Mouse (Mus musculus) MEL (cell line): ENCODE measurements around the gene Pdzd2.

Source experiments
- GATA1 ChIP-seq: IDR thresholded peaks from 2 replicates; pipeline ENCODE4 v1.6.1; 2011; ENCODE audit warnings: low read depth, low read length, improper control_type of control experiment
- POLR2A ChIP-seq, 2 experiments: IDR thresholded peaks; 2 replicates each; pipeline ENCODE4 v1.6.1; 2011 to 2012; ENCODE audit warnings: low read length in 2 of 2, mild to moderate bottlenecking in 2 of 2, control low read depth in 1 of 2, improper control_type of control experiment in 1 of 2, low read depth in 1 of 2, moderate library complexity in 1 of 2; ENCODE audit not compliant: control insufficient read depth in 1 of 2, insufficient read depth in 1 of 2, poor library complexity in 1 of 2
- ZMIZ1 ChIP-seq: IDR thresholded peaks from 2 replicates; pipeline ENCODE4 v1.6.1; 2012; ENCODE audit warnings: low read depth, mild to moderate bottlenecking, inconsistent platforms, low read length, improper control_type of control experiment, moderate library complexity

GRCm38 (mm10) chr15:12757757-12758156, 18.0 kb upstream of the Pdzd2 start:
- no peak for TF ChIP-seq POLR2A (IDR thresholded peaks at IDR 0.05; ENCODE audit: control insufficient read depth in 1 of 2, insufficient read depth in 1 of 2, low read depth in 1 of 2, low read length in 2 of 2, poor library complexity in 1 of 2)
- no peak for TF ChIP-seq ZMIZ1
- TF ChIP-seq GATA1: peak; percentile 81
